Mouse (Mus musculus) kidney, postnatal 0 days (tissue): ENCODE results near the gene Map3k3. TPM values are rescaled to one million over a fixed set of nuclear protein-coding genes. Genes with fewer than 3 reads are reported as not detected.

ENCODE experiments used
- ATAC-seq: fragments of 200-750 bp; cut with Nextera tagmentation; replicated peaks from 2 replicates; pipeline ENCODE4 v1.8.0; 2017; ENCODE audit warnings: low read depth, moderate number of reproducible peaks, moderate TSS enrichment, moderate library complexity; ENCODE audit not compliant: low FRiP score
- DNase-seq: peaks from one replicate; pipeline ENCODE4 v3.0.0-alpha.2; 2016; ENCODE audit warnings: low spot score
- H3K27ac ChIP-seq: fragments of 300-500 bp; sonication (generic); 2 replicates; pipeline ENCODE4 v1.5.1; 2014; ENCODE audit warnings: mild to moderate bottlenecking
- H3K27me3 ChIP-seq: fragments of 300-500 bp; sonication (generic); 2 replicates; pipeline ENCODE4 v1.6.1; 2014; ENCODE audit warnings: low read length, mixed read lengths; ENCODE audit not compliant: insufficient read depth
- H3K36me3 ChIP-seq: fragments of 300-500 bp; sonication (generic); 2 replicates; pipeline ENCODE4 v1.6.1; 2014; ENCODE audit warnings: low read length, mixed read lengths; ENCODE audit not compliant: insufficient read depth
- H3K4me1 ChIP-seq: fragments of 300-500 bp; sonication (generic); replicated peaks from 2 replicates; pipeline ENCODE4 v1.6.1; 2014; ENCODE audit warnings: antibody characterized with exemption, low read length, mixed read lengths; ENCODE audit not compliant: insufficient read depth
- H3K4me2 ChIP-seq: fragments of 300-500 bp; sonication (generic); 2 replicates; pipeline ENCODE4 v1.6.1; 2014; ENCODE audit warnings: mild to moderate bottlenecking, low read length, moderate library complexity, mixed read lengths
- H3K4me3 ChIP-seq: fragments of 300-500 bp; sonication (generic); replicated peaks from 2 replicates; pipeline ENCODE4 v1.5.1; 2014; ENCODE audit warnings: low read depth, low read length
- H3K9ac ChIP-seq: fragments of 300-500 bp; sonication (generic); 2 replicates; pipeline ENCODE4 v1.6.1; 2014; ENCODE audit warnings: low read depth, low read length
- H3K9me3 ChIP-seq: fragments of 300-500 bp; sonication (generic); replicated peaks from 2 replicates; pipeline ENCODE4 v1.6.1; 2016; ENCODE audit warnings: low read length, inconsistent platforms, mixed read lengths
- CTCF ChIP-seq: IDR thresholded peaks from 2 replicates; pipeline ENCODE4 v1.5.1; 2016; ENCODE audit warnings: antibody characterized with exemption, low read depth, mild to moderate bottlenecking, moderate library complexity
- WGBS: fragments of 180-500 bp; shearing (Covaris S2); extraction: QIAGEN DNeasy Blood & Tissue Kit; methylation state at CpG from one replicate; pipeline ENCODE4 v1.1.7; 2014; 5-methylcytosine and 5-hydroxymethylcytosine counted together
- polyA plus RNA-seq: library from polyadenylated mRNA; unstranded; fragments of >200 nt; fragmentation: Nextera tagmentation; extraction: Ambion mirVana; gene quantifications from 2 replicates; pipeline ENCODE4 v1.2.1, GENCODE M21; 2015

The Map3k3 gene
- polyA plus RNA-seq, 1 experiment from 2014 or later = 20.5 TPM

- TF ChIP-seq CTCF = no peak
- peaks cover 14% of the 10 kb centered on the region; the same call in 1 of the 2 replicates for H3K4me1 ChIP-seq
- DNase-seq (peak; percentile 89), ATAC-seq (peak; percentile 37)
- peaks cover 9% of the 10 kb centered on the region; the same call in 1 of the 2 replicates for H3K36me3 ChIP-seq
- H3K4me2 ChIP-seq = peak overlapping the region; percentile 94
- no peaks in the 10 kb centered on the region for H3K27me3 ChIP-seq
- H3K9me3 ChIP-seq = no peaks in the 10 kb centered on the region
- peak overlapping the region; percentile 90 for H3K9ac ChIP-seq
- WGBS = under 1% methylated on average over 88 of the region's 106 CpGs
- peak overlapping the region; percentile 89 for H3K27ac ChIP-seq
- H3K4me3 ChIP-seq = peak overlapping the region; percentile 70
These were observed 75.8 kb downstream of the Map3k3 start for GRCm38 (mm10) chr11:106159921-106160840.

GRCm38 (mm10) chr11:106160841-106161721 is 76.7 kb downstream of the Map3k3 start, which contains the start of the genes Gm10840 and Limd2:
TSS of gene Gm10840 (plus strand) at chr11:106160850.
TSS of gene Limd2 (minus strand) at chr11:106160860.
- Histone ChIP-seq H3K36me3 (peaks cover 17% of the 10 kb centered on the region; the same call in 1 of the 2 replicates), H3K9me3 (no peaks in the 10 kb centered on the region), H3K4me1 (peaks cover 14% of the 10 kb centered on the region; the same call in 1 of the 2 replicates), H3K9ac (peak within 1 kb of the TSS; percentile 90), H3K27me3 (no peaks in the 10 kb centered on the region), H3K4me2 (peak within 1 kb of the TSS; percentile 94), H3K27ac (peak within 1 kb of the TSS; percentile 89), H3K4me3 (peak within 1 kb of the TSS; percentile 70)
- TF ChIP-seq CTCF = no peak
- peak; percentile 64 for DNase-seq
- 33% methylated on average over 22 of the region's 22 CpGs for WGBS
- 0 out of 2 replicates have a peak, but pooled peaks have one; percentile 6 for ATAC-seq

- ATAC-seq = no peak
- Histone ChIP-seq H3K36me3 (peaks cover 18% of the 10 kb centered on the region; the same call in 1 of the 2 replicates), H3K4me3 (no peak overlapping the region), H3K27ac (no peak overlapping the region), H3K9me3 (no peaks in the 10 kb centered on the region), H3K4me1 (peaks cover 14% of the 10 kb centered on the region; the same call in 1 of the 2 replicates), H3K27me3 (no peaks in the 10 kb centered on the region), H3K4me2 (no peak overlapping the region), H3K9ac (no peak overlapping the region)
- DNase-seq = no peak
- no peak for TF ChIP-seq CTCF
- 51% methylated on average over 2 of the region's 2 CpGs for WGBS
These were observed 77.8 kb downstream of the Map3k3 start for GRCm38 (mm10) chr11:106162237-106162636.

GRCm38 (mm10) chr11:106163546-106163945 is 79.1 kb downstream of the Map3k3 start:
- Histone ChIP-seq H3K27me3 (no peaks in the 10 kb centered on the region), H3K27ac (peak overlapping the region; percentile 51), H3K9me3 (no peaks in the 10 kb centered on the region), H3K4me2 (no peak overlapping the region), H3K9ac (no peak overlapping the region), H3K4me1 (peaks cover 13% of the 10 kb centered on the region; the same call in 1 of the 2 replicates), H3K36me3 (peaks cover 24% of the 10 kb centered on the region; the same call in 1 of the 2 replicates), H3K4me3 (no peak overlapping the region)
- no peak for ATAC-seq
- 61% methylated on average over 4 of the region's 4 CpGs for WGBS
- no peak for TF ChIP-seq CTCF
- peak; percentile 38 for DNase-seq

GRCm38 (mm10) chr11:106164601-106165180 is 80.3 kb downstream of the Map3k3 start:
- no peak overlapping the region for H3K4me3 ChIP-seq
- peaks cover 24% of the 10 kb centered on the region; the same call in 1 of the 2 replicates for H3K36me3 ChIP-seq
- H3K4me1 ChIP-seq = 0 out of 2 replicates have a peak, but pooled peaks cover 6% of the 10 kb centered on the region
- WGBS = 81% methylated on average over 16 of the region's 16 CpGs
- H3K9me3 ChIP-seq = no peaks in the 10 kb centered on the region
- DNase-seq = no peak
- H3K27me3 ChIP-seq = no peaks in the 10 kb centered on the region
- no peak for TF ChIP-seq CTCF
- H3K4me2 ChIP-seq = no peak overlapping the region
- no peak overlapping the region for H3K27ac ChIP-seq
- H3K9ac ChIP-seq = no peak overlapping the region
- ATAC-seq = no peak
